Mouse (Mus musculus) kidney, postnatal 4 days (tissue): Measurements from ENCODE around the gene Syn3.
"Not testable (repeated sequence)": the region's sequence is repeated elsewhere in the genome, so short reads cannot be mapped to it uniquely, and the experiment has no call there.

Source experiments
- DNase-seq, 2 experiments: peaks; one replicate each; pipeline ENCODE4 v3.0.0; 2021; ENCODE audit warnings: mixed read lengths in 2 of 2

The Syn3 gene

DNA sequence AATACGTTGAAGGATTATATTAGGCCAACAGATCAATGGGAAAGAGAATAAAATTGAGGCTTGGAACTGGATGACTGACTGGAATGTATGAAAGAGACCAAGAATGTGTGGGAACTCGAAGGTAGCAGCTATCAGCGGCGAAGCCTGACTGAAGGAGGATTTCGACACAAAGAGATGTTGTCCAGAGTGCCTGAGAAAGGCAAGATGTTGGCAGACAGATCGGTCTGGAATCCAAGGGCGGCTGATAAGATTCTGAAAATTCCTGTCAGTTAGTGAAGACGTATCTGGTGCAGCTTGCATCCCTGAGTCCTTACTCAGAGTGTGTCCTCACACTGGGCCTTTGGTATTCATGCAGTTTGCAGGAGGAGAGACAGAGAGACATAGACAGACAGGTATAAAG is 81.9 kb downstream of the Syn3 start:
- no peak for DNase-seq

DNA sequence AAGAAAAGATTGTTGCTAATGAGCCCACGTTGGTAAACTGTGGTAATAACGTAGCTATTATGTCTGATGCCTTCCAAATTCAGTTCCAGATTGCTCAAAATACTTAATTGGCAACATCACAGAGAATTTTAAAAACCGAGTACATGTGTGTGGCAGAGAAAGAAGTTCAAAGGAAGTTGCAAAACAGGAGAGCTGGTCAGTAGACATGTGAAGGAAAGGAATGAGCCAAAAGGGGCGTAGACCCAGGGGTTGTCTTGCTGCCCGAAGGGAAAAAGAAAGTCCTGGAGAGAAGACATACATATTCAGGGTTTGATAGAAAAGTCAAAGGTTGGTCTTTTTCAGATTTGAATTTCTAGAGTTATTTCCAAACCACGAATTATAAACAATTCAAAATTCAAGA is 87.8 kb downstream of the Syn3 start:
- DNase-seq = no peak

- DNase-seq = no peak
These were observed 91.7 kb downstream of the Syn3 start for GRCm38 (mm10) chr10:86406952-86407351.

DNA sequence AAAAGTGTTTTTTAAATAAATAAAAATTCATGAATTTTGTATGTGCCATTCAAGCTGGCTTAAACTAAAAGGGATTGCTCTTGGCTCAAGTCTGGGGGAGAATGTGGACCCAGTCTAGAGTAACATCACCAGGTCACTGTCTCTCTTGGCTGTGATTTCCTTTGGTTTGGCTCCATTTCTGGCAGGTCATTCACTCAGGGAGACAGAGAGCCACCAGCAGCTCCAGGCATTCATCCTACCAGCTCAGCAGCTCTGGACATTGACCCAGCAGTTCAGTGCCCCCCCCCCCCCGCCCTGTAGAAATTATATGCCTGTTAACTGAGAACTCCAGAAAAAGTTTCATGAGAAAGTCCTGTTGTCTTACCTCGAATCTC is 100.4 kb downstream of the Syn3 start:
- no peak for DNase-seq

DNA sequence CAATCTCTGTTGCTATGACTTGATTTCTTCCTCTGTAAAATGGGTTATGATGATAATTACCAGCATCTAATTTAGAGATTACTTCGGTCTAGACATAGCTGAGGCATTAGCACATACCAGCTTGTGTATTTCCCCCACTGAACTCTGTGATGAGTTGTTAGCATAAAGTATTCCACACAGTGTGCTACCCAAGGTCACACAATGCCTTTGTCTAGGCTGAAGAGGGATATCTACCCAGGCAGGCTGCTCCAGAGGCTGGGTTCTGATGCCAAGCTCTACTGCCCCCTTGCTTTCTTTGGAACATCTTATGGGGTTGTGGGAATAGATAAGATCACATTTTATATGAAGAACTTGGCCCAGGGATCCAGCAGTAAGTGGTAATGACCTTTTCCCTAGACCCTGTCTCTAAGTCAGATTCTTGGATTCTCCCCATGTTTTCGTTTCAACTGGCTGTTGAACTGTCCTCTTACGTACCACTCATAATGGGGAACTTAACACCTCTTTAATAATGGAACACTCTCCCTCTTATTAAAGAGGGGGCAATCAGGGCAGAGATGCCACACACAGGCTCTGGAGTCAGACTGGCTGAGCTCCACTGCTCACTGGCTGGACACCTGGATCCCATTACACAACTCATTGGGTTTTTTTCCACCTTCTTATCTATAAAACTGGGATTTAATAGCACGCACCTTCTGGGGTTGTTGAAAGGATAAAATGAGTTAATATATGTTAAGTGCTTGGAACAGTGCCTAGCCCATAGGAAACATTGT is 100.9 kb downstream of the Syn3 start:
- DNase-seq = no peak

- DNase-seq = no peak
These were observed 106.3 kb downstream of the Syn3 start for GRCm38 (mm10) chr10:86392399-86392798.

GRCm38 (mm10) chr10:86389913-86390312 is 108.8 kb downstream of the Syn3 start:
- DNase-seq = no peak

DNA sequence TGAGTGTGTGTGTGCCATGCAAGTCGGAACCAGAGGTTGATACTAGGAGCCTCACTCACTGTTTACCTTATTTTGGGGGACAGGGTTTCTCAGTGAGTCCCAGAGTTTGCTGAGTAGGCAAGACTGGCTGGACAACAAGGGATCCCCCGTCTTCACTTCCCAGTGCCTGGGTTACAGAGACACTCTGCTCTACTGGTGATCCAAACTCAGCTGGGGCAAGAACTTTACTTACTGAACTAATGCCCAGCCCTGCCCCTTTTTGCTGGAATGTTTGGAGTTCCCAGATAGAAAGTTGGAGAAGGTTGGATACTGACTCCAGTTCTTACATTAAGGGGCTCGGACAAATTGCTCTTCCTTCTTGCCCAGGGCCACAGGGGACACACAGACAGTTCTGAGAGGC is 109.3 kb downstream of the Syn3 start:
- DNase-seq = no peak

- no peak for DNase-seq
These were observed 109.9 kb downstream of the Syn3 start for GRCm38 (mm10) chr10:86388803-86389202.

DNA sequence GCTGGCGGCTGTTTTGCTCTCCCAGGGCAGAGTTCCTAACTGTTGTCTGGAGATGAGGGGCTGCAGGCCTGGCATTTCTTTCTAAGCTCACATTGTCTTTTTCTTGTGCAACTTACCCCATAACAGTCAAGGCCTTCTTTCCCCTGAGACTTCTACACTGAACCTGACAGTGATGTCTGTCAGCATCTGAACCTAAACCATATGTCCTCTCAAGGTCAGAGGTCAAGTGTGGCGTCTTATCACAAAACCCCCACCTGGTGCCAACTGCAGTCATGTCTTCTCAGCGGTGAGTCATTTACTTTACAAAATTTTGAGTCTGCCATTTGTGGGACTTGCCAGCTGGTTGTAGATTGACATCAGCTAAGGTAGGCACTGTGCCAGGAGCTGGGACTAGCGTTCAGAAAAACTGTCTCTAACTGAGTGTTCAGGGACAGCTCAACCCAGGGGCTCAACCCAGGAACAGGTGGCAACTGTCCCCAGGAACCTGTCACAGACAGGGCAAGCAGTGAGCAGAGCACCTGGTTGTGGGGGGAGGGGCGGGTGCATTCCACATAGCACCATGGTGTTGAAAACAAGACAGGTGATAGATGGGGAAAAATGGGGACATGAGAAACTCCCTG is 110.8 kb downstream of the Syn3 start:
- peak in 1 of 2 experiments; percentile 21 for DNase-seq

- no peak for DNase-seq
These were observed 112.5 kb downstream of the Syn3 start for GRCm38 (mm10) chr10:86386232-86386631.

DNA sequence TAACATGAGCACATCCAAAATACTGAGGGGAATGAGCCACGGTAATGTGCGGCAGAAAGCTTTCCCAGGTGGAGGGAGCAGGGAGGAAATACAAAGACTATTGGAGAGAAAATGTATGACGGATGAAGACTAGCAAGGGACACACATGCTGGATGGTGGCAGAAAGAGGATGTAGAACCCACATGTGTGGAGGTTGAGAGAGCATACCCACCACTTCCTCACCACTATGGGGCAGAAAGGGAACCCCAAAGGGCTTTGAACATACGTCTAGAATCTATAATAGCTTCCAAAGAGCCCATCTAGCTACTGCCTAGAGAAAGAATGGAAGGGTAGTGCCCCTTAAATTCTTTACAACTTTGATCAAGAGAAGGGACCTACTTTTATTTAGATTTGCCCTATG is 113.0 kb downstream of the Syn3 start:
- no peak for DNase-seq

GRCm38 (mm10) chr10:86384655-86385054 is 114.0 kb downstream of the Syn3 start:
- DNase-seq = no peak

- no peak for DNase-seq
These were observed 116.8 kb downstream of the Syn3 start for GRCm38 (mm10) chr10:86381922-86382260.

DNA sequence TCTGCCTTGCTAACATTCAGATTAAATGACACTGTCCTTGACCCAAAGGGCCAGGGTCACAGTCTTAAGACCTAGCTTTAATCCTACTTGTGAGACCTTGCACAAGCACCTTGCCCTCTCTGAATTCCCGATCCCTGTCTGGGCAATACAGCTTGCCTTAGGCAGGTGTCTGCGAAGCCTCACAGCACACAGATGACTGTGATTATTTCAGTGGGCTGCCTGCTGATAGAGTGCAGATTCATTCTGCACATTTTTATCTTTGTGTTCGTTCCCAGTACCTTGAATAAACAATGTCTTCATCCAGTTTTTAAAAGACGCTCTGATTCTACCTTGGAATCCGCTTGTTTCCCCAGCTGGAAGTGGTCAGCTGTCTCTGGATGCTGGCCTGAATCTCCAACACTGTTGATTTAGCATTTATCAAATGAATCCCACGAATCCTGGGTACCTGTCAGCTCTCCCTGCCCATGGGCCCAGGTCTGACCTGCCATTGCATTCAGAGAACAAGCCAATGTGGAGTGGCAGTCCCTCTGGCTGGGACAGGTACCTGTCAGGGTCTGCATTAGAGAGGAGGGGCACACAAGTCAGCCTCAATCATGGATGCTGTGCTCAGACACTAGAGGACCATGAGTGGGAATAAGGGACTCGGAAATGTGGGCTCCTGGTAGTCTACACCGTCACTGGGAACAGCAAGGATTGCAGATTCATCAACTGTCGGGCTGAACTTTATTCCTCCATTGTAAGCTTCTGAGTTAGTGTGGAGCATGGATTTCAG is 117.4 kb downstream of the Syn3 start:
- no peak for DNase-seq

GRCm38 (mm10) chr10:86380626-86381025 is 118.1 kb downstream of the Syn3 start:
- no peak for DNase-seq

DNA sequence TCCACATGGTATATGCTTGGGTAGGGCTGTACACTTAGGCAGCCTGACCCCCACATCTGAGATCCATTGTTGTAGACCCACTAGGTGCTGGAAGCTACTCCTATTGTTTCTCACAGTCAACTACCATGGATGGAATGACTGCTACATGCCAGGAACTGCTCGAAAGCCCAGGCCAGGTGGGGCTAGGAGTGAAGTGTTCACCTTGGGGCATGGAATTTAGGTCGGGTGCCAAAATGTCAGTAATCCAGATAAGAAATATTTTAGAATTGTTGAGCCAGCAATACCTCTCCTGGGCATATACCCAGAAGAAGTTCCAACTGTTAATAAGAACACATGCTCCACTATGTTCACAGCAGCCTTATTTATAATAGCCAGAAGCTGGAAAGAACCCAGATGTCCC is 119.9 kb downstream of the Syn3 start:
- not testable (repeated sequence) for DNase-seq

GRCm38 (mm10) chr10:86376392-86377185 is 122.1 kb downstream of the Syn3 start:
- DNase-seq = peak; percentile 27 to 29

DNA sequence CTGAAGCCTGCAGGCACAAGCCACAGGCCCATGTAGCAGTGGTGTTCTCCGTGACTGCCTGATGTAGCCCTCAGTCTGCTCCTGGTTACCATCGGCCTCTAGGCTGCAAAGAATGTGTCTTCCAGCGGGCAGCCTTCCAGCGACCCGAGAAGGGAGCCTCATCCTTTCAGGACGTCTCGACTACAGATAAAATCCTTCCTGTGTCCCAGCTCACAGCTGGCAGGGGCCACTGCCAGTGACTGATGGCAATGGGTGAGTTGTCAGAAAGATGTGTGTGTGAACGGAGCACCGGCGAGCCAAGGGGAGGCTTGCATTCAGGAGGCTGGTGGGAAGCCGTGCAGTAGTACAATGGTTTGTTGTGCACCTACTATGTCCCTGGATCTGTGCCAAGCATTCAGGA is 122.8 kb downstream of the Syn3 start:
- peak; percentile 52 to 65 for DNase-seq

DNA sequence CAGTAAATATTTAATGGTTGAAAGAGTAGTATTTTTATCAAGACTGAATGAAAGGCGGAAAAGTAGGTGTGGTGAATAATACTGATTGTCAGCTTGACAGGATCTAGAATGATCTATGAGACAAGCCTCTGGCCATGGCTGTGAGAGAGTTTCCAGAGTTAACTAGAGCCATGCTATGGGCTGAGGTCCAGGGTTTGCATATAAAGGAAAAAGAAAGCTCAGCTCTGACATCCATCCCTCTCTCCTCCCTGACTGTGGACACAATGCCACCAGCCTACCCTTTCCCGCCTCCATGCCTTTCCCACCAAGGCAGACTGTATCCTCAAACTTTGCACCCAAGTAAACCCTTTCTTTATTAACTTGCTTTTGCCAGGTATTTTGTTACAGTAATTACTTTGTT is 124.6 kb downstream of the Syn3 start:
- no peak for DNase-seq

DNA sequence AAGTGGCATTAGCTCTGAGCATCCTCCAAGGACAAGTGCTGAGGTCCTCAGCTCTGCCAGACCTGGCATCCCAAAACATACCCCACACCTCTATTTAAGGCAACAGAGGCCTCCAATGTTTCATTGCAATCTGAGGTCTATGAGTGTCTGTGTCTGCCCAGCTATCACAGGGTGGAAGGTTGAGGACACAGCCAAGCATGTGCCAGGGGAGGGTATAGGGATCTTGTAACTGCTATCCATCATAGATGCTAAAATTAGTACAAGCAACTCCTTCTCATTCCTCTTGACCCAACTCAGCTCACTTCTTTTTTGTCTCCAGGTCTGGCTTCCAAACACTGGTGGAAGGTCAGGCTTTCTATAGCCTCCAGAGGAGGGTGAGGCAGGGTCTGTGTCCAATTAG is 127.1 kb downstream of the Syn3 start:
- DNase-seq = no peak

GRCm38 (mm10) chr10:86369346-86369745 is 129.3 kb downstream of the Syn3 start:
- DNase-seq = no peak

DNA sequence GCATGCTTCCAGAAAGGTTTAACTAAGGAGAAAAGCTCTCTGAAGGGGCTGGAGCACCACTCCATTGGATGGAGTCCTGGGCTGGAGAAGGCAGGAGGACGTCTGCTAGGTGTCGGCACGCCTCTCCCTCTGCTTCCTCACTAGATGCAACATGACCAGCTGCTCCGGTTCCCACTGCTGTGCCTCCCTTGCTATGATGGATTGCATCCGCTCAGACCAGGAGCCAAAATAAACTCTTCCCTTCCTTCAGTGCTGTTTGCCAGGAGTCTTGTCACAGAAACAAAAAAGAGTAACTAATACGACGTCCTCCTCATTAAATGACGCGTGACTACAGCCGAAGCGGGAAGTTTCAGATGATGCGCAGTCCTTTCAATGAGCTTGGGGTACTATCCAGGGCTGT is 129.9 kb downstream of the Syn3 start:
- DNase-seq = peak; percentile 74 to 81
